Mouse (Mus musculus): Measurements from ENCODE around the gene Tmem209.

DNA sequence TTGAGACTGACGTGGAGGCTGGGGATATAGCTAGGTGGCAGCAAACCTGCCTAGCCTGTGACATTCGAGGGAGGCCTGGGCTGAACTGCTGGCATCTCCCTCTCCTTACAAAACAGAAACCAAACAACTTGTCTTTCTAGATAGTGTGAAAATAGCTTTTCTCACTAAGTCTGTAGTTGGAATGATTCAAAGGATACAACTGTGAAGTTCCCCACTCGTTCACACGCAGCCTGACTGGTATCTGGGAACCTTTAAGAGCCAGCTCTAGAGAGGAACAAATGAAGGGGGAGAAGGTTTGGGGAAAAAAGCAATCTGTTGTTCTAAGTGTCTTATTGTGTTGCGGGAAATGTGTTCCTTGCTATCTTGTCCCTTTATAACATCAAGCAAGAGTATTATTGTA lies 51.0 kb downstream of the Tmem209 start:
- TF ChIP-seq CTCF (IDR thresholded peaks at IDR 0.05; ENCODE audit: low read depth), result no peak
- TF ChIP-seq EP300 (optimal IDR thresholded peaks at IDR 0.05), result no peak

Measured in stomach, postnatal 0 days (tissue).